Mouse (Mus musculus): ENCODE results near the gene Dbi.

DNA sequence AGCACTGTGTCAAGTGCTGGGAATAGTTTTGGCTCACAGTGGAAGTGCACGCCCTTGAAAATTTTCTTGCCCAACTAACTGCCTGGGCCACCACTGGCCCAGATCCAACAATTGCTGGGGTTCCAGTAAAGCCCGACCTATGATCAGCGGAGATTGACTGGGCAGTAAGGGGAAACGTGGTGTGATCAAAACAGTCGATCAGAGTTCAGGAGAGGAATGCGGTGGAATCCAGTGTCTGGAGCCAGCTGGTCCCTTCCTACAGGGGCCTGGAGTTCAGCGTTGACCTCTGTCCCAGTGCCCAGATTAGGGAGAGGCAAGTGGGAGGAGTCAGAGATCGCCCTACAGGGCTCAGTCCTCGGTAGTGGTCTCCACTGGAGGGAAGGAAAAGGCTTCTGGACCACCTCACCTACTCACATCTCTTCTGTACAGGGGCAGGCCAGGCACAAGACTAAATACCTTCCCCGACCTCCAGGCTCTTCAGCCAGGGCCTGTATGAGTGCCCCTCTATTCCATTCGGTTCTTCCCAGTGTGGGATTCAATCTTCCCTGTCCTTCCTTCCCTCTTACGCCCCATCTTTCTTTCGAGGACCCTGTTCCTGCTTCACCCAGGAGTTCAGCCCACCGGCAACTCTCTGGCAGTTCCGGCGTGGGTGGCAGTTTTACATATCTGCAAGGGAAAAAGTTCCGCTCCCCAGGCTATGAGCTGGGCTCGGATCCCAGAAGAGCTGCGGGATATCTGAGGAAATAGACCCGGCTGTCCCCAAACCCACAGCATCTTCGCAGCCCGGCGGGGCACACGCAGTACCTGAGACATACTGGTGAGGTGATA lies 523 bp downstream of the Dbi start:
- TF ChIP-seq CTCF (IDR thresholded peaks at IDR 0.05; ENCODE audit: control insufficient read depth, insufficient read depth, insufficient read length) (no peak), MYOD1 (IDR thresholded peaks at IDR 0.05; ENCODE audit: control insufficient read depth, insufficient read length, low read depth) (no peak)

All from C2C12 (cell line).